ENCODE assay signal across 8 mouse cellular contexts in genomic region chr2:91458252-91458672, GRCm38 (mm10). TPM values are rescaled to one million over a fixed set of nuclear protein-coding genes. Genes with fewer than 3 reads are reported as not detected.
DNase-seq lines count a peak whose midpoint lies in the region; ATAC-seq and TF ChIP-seq lines count a peak whose summit lies in the region.

No protein-coding gene starts in this region.

- H3K4me3 ChIP-seq in kidney, embryonic 16.5 days (ENCODE audit: low read length) = peak overlapping the region; percentile 67
- peak overlapping the region; percentile 84 to 91 for H3K4me3 ChIP-seq in ES-E14 (ENCODE audit: insufficient read depth in 1 of 2, low read depth in 1 of 2, low read length in 2 of 2, poor library complexity in 1 of 2, severe bottlenecking in 1 of 2)
- peak overlapping the region; percentile 82 for H3K4me3 ChIP-seq in embryonic facial prominence, embryonic 15.5 days (replicated peaks)
- H3K4me3 ChIP-seq in heart, embryonic 16.5 days (ENCODE audit: low read length) = peak overlapping the region; percentile 81
- peak overlapping the region; percentile 84 for H3K4me3 ChIP-seq in limb, embryonic 14.5 days (replicated peaks; ENCODE audit: low read length)

- peak; percentile 33; the same call in 1 of the 2 replicates for ATAC-seq in kidney, embryonic 16.5 days (ENCODE audit: low FRiP score, low TSS enrichment)
- ATAC-seq in embryonic facial prominence, embryonic 15.5 days (ENCODE audit: insufficient number of reproducible peaks, low FRiP score, low TSS enrichment, low read depth) = peak; percentile 72
- ATAC-seq in heart, embryonic 16.5 days (replicated peaks; ENCODE audit: extremely low read depth, insufficient read depth, low FRiP score) = no peak
- peak; percentile 44 for ATAC-seq in limb, embryonic 14.5 days (ENCODE audit: low FRiP score, low read depth)

- in situ Hi-C loops in ES-E14 (cut with MboI; ENCODE audit: low sequenced_read_pairs in 2 of 2, unreplicated experiment in 2 of 2) = no loop called here

- DNase-seq in kidney, adult 18-20 months = no peak
- no peak for DNase-seq in ES-E14 (ENCODE audit: low read depth, low spot score)
- peak; percentile 66 for DNase-seq in limb, embryonic 14.5 days (ENCODE audit: low spot score)
- DNase-seq in neural tube, embryonic 10.5 days (ENCODE audit: extremely low spot score, low spot score) = peak; percentile 76
- no peak for DNase-seq in c-Kit-positive CD71-positive TER-119-positive erythroid progenitor cells, embryonic 14.5 days (ENCODE audit: low spot score)

- H3K4me1 ChIP-seq in kidney, embryonic 16.5 days (ENCODE audit: insufficient read depth, low read length) = peaks cover 46% of the 10 kb centered on the region
- H3K4me1 ChIP-seq in ES-E14 (ENCODE audit: control insufficient read depth in 2 of 2, insufficient read depth in 2 of 2, low read length in 2 of 2, poor library complexity in 1 of 2) = peaks cover 2 to 9% of the 10 kb centered on the region in 2 experiments; a peak in 2 of 4 replicates
- H3K4me1 ChIP-seq in embryonic facial prominence, embryonic 15.5 days = peaks cover 44% of the 10 kb centered on the region
- peaks cover 34% of the 10 kb centered on the region for H3K4me1 ChIP-seq in heart, embryonic 16.5 days (ENCODE audit: control insufficient read depth, insufficient read depth, low read length)
- H3K4me1 ChIP-seq in limb, embryonic 14.5 days (ENCODE audit: control insufficient read depth, insufficient read depth, low read length) = peaks cover 33% of the 10 kb centered on the region

- H3K27me3 ChIP-seq in kidney, embryonic 16.5 days (ENCODE audit: insufficient read depth, low read length) = no peaks in the 10 kb centered on the region
- H3K27me3 ChIP-seq in embryonic facial prominence, embryonic 15.5 days = no peaks in the 10 kb centered on the region
- H3K27me3 ChIP-seq in heart, embryonic 16.5 days (ENCODE audit: control insufficient read depth, insufficient read depth, low read length) = no peaks in the 10 kb centered on the region
- H3K27me3 ChIP-seq in limb, embryonic 14.5 days (ENCODE audit: control insufficient read depth, insufficient read depth, low read length) = no peaks in the 10 kb centered on the region

- peak overlapping the region; percentile 84 for H3K27ac ChIP-seq in kidney, embryonic 16.5 days (ENCODE audit: low read length)
- H3K27ac ChIP-seq in ES-E14 (ENCODE audit: insufficient read depth, low read depth, low read length, poor library complexity, severe bottlenecking) = no peak overlapping the region
- peak overlapping the region; percentile 96 for H3K27ac ChIP-seq in embryonic facial prominence, embryonic 15.5 days (replicated peaks)
- peak overlapping the region; percentile 89 for H3K27ac ChIP-seq in heart, embryonic 16.5 days (ENCODE audit: low read length)
- H3K27ac ChIP-seq in limb, embryonic 14.5 days (replicated peaks; ENCODE audit: low read depth, low read length) = peak overlapping the region; percentile 80

- no peaks in the 10 kb centered on the region for H3K9me3 ChIP-seq in kidney, embryonic 16.5 days (ENCODE audit: low read length)
- no peaks in the 10 kb centered on the region for H3K9me3 ChIP-seq in ES-E14 (ENCODE audit: control insufficient read depth, insufficient read depth, low read depth, low read length)
- no peaks in the 10 kb centered on the region for H3K9me3 ChIP-seq in embryonic facial prominence, embryonic 15.5 days (replicated peaks)
- peaks cover 4% of the 10 kb centered on the region; the same call in 1 of the 2 replicates for H3K9me3 ChIP-seq in heart, embryonic 16.5 days (replicated peaks; ENCODE audit: control insufficient read depth, low read length)
- H3K9me3 ChIP-seq in limb, embryonic 14.5 days (ENCODE audit: control insufficient read depth, low read length) = no peaks in the 10 kb centered on the region

- under 1% methylated on average over 21 of the region's 21 CpGs for WGBS in kidney, embryonic 16.5 days
- WGBS in embryonic facial prominence, embryonic 15.5 days = 1% methylated on average over 21 of the region's 21 CpGs
- under 1% methylated on average over 21 of the region's 21 CpGs for WGBS in heart, embryonic 16.5 days
- WGBS in limb, embryonic 14.5 days = 1% methylated on average over 21 of the region's 21 CpGs

- no peak for TF ChIP-seq POLR2A in limb, embryonic 14.5 days (IDR thresholded peaks at IDR 0.05; ENCODE audit: borderline replicate concordance, extremely low read depth, insufficient read depth, insufficient read length)

- peak overlapping the region; percentile 77 for H3K4me2 ChIP-seq in kidney, embryonic 16.5 days (replicated peaks; ENCODE audit: low read depth, low read length)
- peak overlapping the region; percentile 84 for H3K4me2 ChIP-seq in embryonic facial prominence, embryonic 15.5 days (replicated peaks)
- peak overlapping the region; percentile 78 for H3K4me2 ChIP-seq in heart, embryonic 16.5 days (ENCODE audit: low read depth, low read length)
- H3K4me2 ChIP-seq in limb, embryonic 14.5 days (replicated peaks; ENCODE audit: low read depth, low read length, severe bottlenecking) = peak overlapping the region; percentile 86

- H3K36me3 ChIP-seq in kidney, embryonic 16.5 days (ENCODE audit: insufficient read depth, low read length) = no peaks in the 10 kb centered on the region
- no peaks in the 10 kb centered on the region for H3K36me3 ChIP-seq in ES-E14 (ENCODE audit: control insufficient read depth, insufficient read depth, low read length, poor library complexity, severe bottlenecking)
- H3K36me3 ChIP-seq in embryonic facial prominence, embryonic 15.5 days = no peaks in the 10 kb centered on the region
- H3K36me3 ChIP-seq in heart, embryonic 16.5 days (ENCODE audit: control insufficient read depth, insufficient read depth) = no peaks in the 10 kb centered on the region
- no peaks in the 10 kb centered on the region for H3K36me3 ChIP-seq in limb, embryonic 14.5 days (ENCODE audit: control insufficient read depth, insufficient read depth, low read length)

- H3K9ac ChIP-seq in kidney, embryonic 16.5 days (replicated peaks; ENCODE audit: low read length) = peak overlapping the region; percentile 81
- peak overlapping the region; percentile 70; the same call in 1 of the 2 replicates for H3K9ac ChIP-seq in ES-E14 (ENCODE audit: insufficient read depth, low read depth, low read length, poor library complexity, severe bottlenecking)
- H3K9ac ChIP-seq in embryonic facial prominence, embryonic 15.5 days = peak overlapping the region; percentile 81
- H3K9ac ChIP-seq in heart, embryonic 16.5 days (ENCODE audit: low read length) = peak overlapping the region; percentile 88
- H3K9ac ChIP-seq in limb, embryonic 14.5 days (ENCODE audit: low read depth, low read length, severe bottlenecking) = peak overlapping the region; percentile 84

TF ChIP-seq in ES-E14, 5 proteins besides CTCF, POLR2A, EP300 and RAD21:
- TF ChIP-seq HCFC1 (IDR thresholded peaks at IDR 0.05; ENCODE audit: borderline replicate concordance, insufficient read depth, low read length) (no peak), CHD2 (IDR thresholded peaks at IDR 0.05; ENCODE audit: low read depth, low read length) (no peak), ZNF384 (IDR thresholded peaks at IDR 0.05; ENCODE audit: low read depth, low read length) (no peak), ZC3H11A (IDR thresholded peaks at IDR 0.05; ENCODE audit: borderline replicate concordance, low read depth, low read length) (no peak), MAFK (IDR thresholded peaks at IDR 0.05; ENCODE audit: insufficient read depth, low read depth, low read length) (no peak)

RNA-seq across cellular contexts. Expression of gene Lrp4, which starts 1.0 kb away (rescaled TPM):
- 7.6 and 9.0 TPM in 2 replicates for polyA plus RNA-seq in kidney, embryonic 16.5 days (2015; fragmentation: Nextera tagmentation; extraction: Ambion mirVana)
- 14.2 and 23.4 TPM in 2 replicates for total RNA-seq in ES-E14 (2012; rRNA removed)
- 11.1 and 12.0 TPM in 2 replicates for polyA plus RNA-seq in embryonic facial prominence, embryonic 15.5 days (2015; fragmentation: Nextera tagmentation; extraction: Ambion mirVana)
- polyA plus RNA-seq in heart, embryonic 16.5 days (2015; fragmentation: Nextera tagmentation; extraction: Ambion mirVana) = 3.9 and 4.5 TPM in 2 replicates
- 11.6 and 13.3 TPM in 2 replicates for polyA plus RNA-seq in limb, embryonic 14.5 days (2012; rRNA removed)
- 6.7 and 7.3 TPM in 2 replicates for polyA plus RNA-seq in limb, embryonic 14.5 days (2014; fragmentation: Nextera tagmentation; extraction: Ambion mirVana)

RNA-seq across cellular contexts. Expression of gene 1110051M20Rik, which starts 13.8 kb away (rescaled TPM):
- polyA plus RNA-seq in kidney, embryonic 16.5 days (2015; fragmentation: Nextera tagmentation; extraction: Ambion mirVana) = 66.9 and 68.9 TPM in 2 replicates
- total RNA-seq in ES-E14 (2012; rRNA removed) = 10.3 and 12.4 TPM in 2 replicates
- 61.0 and 68.0 TPM in 2 replicates for polyA plus RNA-seq in embryonic facial prominence, embryonic 15.5 days (2015; fragmentation: Nextera tagmentation; extraction: Ambion mirVana)
- polyA plus RNA-seq in heart, embryonic 16.5 days (2015; fragmentation: Nextera tagmentation; extraction: Ambion mirVana) = 42.9 and 46.0 TPM in 2 replicates
- polyA plus RNA-seq in limb, embryonic 14.5 days (2012; rRNA removed) = 34.9 and 45.0 TPM in 2 replicates
- 50.6 and 67.9 TPM in 2 replicates for polyA plus RNA-seq in limb, embryonic 14.5 days (2014; fragmentation: Nextera tagmentation; extraction: Ambion mirVana)

Comparison
In these comparisons a context has a peak if more than half of its experiments do, and no peak if none do; other contexts are left out.
1. DNase-seq: peak in limb, embryonic 14.5 days (single experiment) and neural tube, embryonic 10.5 days (single experiment); none in kidney, adult 18-20 months (single experiment), ES-E14 (single experiment) and c-Kit-positive CD71-positive TER-119-positive erythroid progenitor cells, embryonic 14.5 days (single experiment).
2. Peak in every context shown above with its lines, with median percentiles within 50 percentile points of each other: H3K4me2 ChIP-seq, H3K4me3 ChIP-seq and H3K9ac ChIP-seq.